Mouse (Mus musculus) liver, adult 2 months (tissue): ENCODE data around the gene Hnf1a.

Experiments used
- CTCF ChIP-seq: fragments of 200-500 bp; IDR thresholded peaks from 2 replicates; pipeline ENCODE4 v1.5.1; 2011; ENCODE audit warnings: low read depth, low read length, control low read depth
- POLR2A ChIP-seq: fragments of 200-500 bp; IDR thresholded peaks from 2 replicates; pipeline ENCODE4 v1.6.1; 2011; ENCODE audit warnings: low read length, control low read depth; ENCODE audit not compliant: insufficient read depth; ENCODE audit errors: extremely low read depth

DNA sequence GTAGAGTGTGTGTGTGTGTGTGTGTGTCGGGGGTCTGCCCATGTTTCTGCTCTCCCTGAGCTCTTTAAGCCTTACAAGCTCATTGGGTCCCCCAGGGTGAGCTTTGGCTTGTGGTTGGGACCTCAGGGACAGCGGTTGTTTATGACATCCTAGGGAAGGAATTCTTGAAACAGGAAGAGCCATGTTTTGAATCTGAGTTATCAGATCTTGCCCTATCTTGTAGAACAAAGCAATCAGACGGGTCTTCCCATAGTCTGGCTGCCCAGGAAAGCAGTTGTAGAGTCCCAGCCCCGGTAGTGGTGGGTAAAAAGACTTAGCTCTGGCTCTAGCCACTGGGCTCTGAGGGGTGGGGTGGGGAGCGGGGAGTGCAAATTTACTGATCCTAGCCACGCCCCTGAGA is 26.4 kb upstream of the Hnf1a start:
- TF ChIP-seq CTCF: no peak
- TF ChIP-seq POLR2A: no peak
